Mouse (Mus musculus) CD4-positive, CD25-positive, alpha-beta regulatory T cell, adult 4 months (primary cell): Measurements from ENCODE around the gene Pgrmc1. TPM values are rescaled to one million over a fixed set of nuclear protein-coding genes. Genes with fewer than 3 reads are reported as not detected.
A peak's percentile ranks its signal among the peaks of the same experiment; 100 is the strongest.
"Not testable (repeated sequence)": the region's sequence is repeated elsewhere in the genome, so short reads cannot be mapped to it uniquely, and the experiment has no call there.

Experiments
- ATAC-seq: one replicate; pipeline ENCODE4 v1.8.0; 2017
- polyA plus RNA-seq, 2 experiments: library from polyadenylated mRNA; unstranded; fragments of 100-300 nt; shearing (Covaris generic); gene quantifications; one replicate each; pipeline ENCODE4 v1.2.1; 2017

The Pgrmc1 gene
- 10 to 100 TPM; 57.8 to 64.4 TPM for polyA plus RNA-seq

GRCm38 (mm10) chrX:36597707-36598389 is at the start of gene Pgrmc1:
Gene Pgrmc1 (plus strand): TSS chrX:36598206.
- peak; percentile 91 for ATAC-seq

- ATAC-seq: no peak
Measured at GRCm38 (mm10) chrX:36548798-36549197, 49.2 kb upstream of the Pgrmc1 start.

GRCm38 (mm10) chrX:36550906-36551305 is 47.1 kb upstream of the Pgrmc1 start:
- peak; percentile 41 for ATAC-seq

GRCm38 (mm10) chrX:36551351-36551750 is 46.7 kb upstream of the Pgrmc1 start:
- ATAC-seq: no peak

- no peak for ATAC-seq
Measured at GRCm38 (mm10) chrX:36552055-36552587, 45.9 kb upstream of the Pgrmc1 start.

GRCm38 (mm10) chrX:36552715-36553114 is 45.3 kb upstream of the Pgrmc1 start:
- ATAC-seq: no peak

- ATAC-seq: not testable (repeated sequence)
Measured at GRCm38 (mm10) chrX:36555196-36555595, 42.8 kb upstream of the Pgrmc1 start.

GRCm38 (mm10) chrX:36560170-36560569 is 37.8 kb upstream of the Pgrmc1 start:
- ATAC-seq: no peak

- ATAC-seq: peak; percentile 54
Measured at GRCm38 (mm10) chrX:36561650-36562049, 36.4 kb upstream of the Pgrmc1 start.

- no peak for ATAC-seq
Measured at GRCm38 (mm10) chrX:36562079-36562478, 35.9 kb upstream of the Pgrmc1 start.

GRCm38 (mm10) chrX:36586629-36587303 is 11.2 kb upstream of the Pgrmc1 start:
- ATAC-seq: no peak

GRCm38 (mm10) chrX:36587304-36588209 is 10.4 kb upstream of the Pgrmc1 start:
- no peak for ATAC-seq

- ATAC-seq: no peak
Measured at GRCm38 (mm10) chrX:36590266-36590665, 7.7 kb upstream of the Pgrmc1 start.

- no peak for ATAC-seq
Measured at GRCm38 (mm10) chrX:36591120-36591519, 6.9 kb upstream of the Pgrmc1 start.

GRCm38 (mm10) chrX:36591539-36591938 is 6.5 kb upstream of the Pgrmc1 start:
- no peak for ATAC-seq

GRCm38 (mm10) chrX:36595247-36595646 is 2.8 kb upstream of the Pgrmc1 start:
- no peak for ATAC-seq

GRCm38 (mm10) chrX:36596483-36597120 is 1.4 kb upstream of the Pgrmc1 start:
- ATAC-seq: not testable (repeated sequence)

GRCm38 (mm10) chrX:36598390-36598810 is 394 bp downstream of the Pgrmc1 start:
- ATAC-seq: peak; percentile 42

GRCm38 (mm10) chrX:36598861-36599344 is 897 bp downstream of the Pgrmc1 start:
- ATAC-seq: peak; percentile 7

GRCm38 (mm10) chrX:36599656-36600055 is 1.6 kb downstream of the Pgrmc1 start:
- no peak for ATAC-seq

GRCm38 (mm10) chrX:36600066-36600465 is 2.1 kb downstream of the Pgrmc1 start:
- no peak for ATAC-seq

- ATAC-seq: no peak
Measured at GRCm38 (mm10) chrX:36602926-36603325, 4.9 kb downstream of the Pgrmc1 start.
